Mouse (Mus musculus) mouse trophoblast stem cell (cell line): Measurements from ENCODE around the gene Bicral.

Source experiments
- in situ Hi-C, 2 experiments: fragments of 300-500 bp; cut with MseI, MboI; formaldehyde crosslinking; loops; 2 replicates in 1 of 2; 3 replicates in 1 of 2; pipeline ENCODE4 v1.15.1; 2025

Gene Bicral

GRCm38 (mm10) chr17:46857903-46858748 lies at the start of gene Bicral:
Gene Bicral, minus strand, starts transcription at chr17:46858482.
- in situ Hi-C loops, result no loop called here

- in situ Hi-C loops, result no loop called here
These were observed 45.7 kb upstream of the Bicral start for GRCm38 (mm10) chr17:46903876-46904490.

GRCm38 (mm10) chr17:46900941-46901340 lies 42.7 kb upstream of the Bicral start:
- in situ Hi-C loops, result no loop called here

GRCm38 (mm10) chr17:46897221-46897950 lies 39.1 kb upstream of the Bicral start:
- in situ Hi-C loops, result no loop called here

- in situ Hi-C loops, result no loop called here
These were observed 37.1 kb upstream of the Bicral start for GRCm38 (mm10) chr17:46895426-46895825.

GRCm38 (mm10) chr17:46890843-46891594 lies 32.7 kb upstream of the Bicral start:
- in situ Hi-C loops, result no loop called here

GRCm38 (mm10) chr17:46890116-46890815 lies 32.0 kb upstream of the Bicral start, which contains the start of gene Tbcc:
Gene Tbcc, plus strand, starts transcription at chr17:46890684.
- in situ Hi-C loops, result no loop called here

- in situ Hi-C loops, result loop anchor here in 1 of 2 experiments (5.0 kb wide), 1 partner anchor 102 kb away; no protein-coding TSS in a partner anchor
These were observed 31.3 kb upstream of the Bicral start for GRCm38 (mm10) chr17:46889450-46890084.

GRCm38 (mm10) chr17:46888511-46889212 lies 30.4 kb upstream of the Bicral start:
- in situ Hi-C loops, result loop anchor here in 1 of 2 experiments (5.0 kb wide), 1 partner anchor 101 kb away; no protein-coding TSS in a partner anchor

GRCm38 (mm10) chr17:46885910-46886643 lies 27.8 kb upstream of the Bicral start:
- in situ Hi-C loops, result loop anchor here in 1 of 2 experiments (5.0 kb wide), 1 partner anchor 99 kb away; no protein-coding TSS in a partner anchor

GRCm38 (mm10) chr17:46885218-46885909 lies 27.1 kb upstream of the Bicral start:
- in situ Hi-C loops, result loop anchor here in 1 of 2 experiments (5.0 kb wide), 1 partner anchor 98 kb away; no protein-coding TSS in a partner anchor

- in situ Hi-C loops, result loop anchor here in 1 of 2 experiments (5.0 kb wide), 1 partner anchor 97 kb away; no protein-coding TSS in a partner anchor
These were observed 26.5 kb upstream of the Bicral start for GRCm38 (mm10) chr17:46884766-46885165.

GRCm38 (mm10) chr17:46883107-46883506 lies 24.8 kb upstream of the Bicral start:
- in situ Hi-C loops, result no loop called here

GRCm38 (mm10) chr17:46881728-46882127 lies 23.4 kb upstream of the Bicral start:
- in situ Hi-C loops, result no loop called here

- in situ Hi-C loops, result no loop called here
These were observed 22.0 kb upstream of the Bicral start for GRCm38 (mm10) chr17:46880322-46880721.

GRCm38 (mm10) chr17:46879841-46880311 lies 21.6 kb upstream of the Bicral start:
- in situ Hi-C loops, result no loop called here

- in situ Hi-C loops, result no loop called here
These were observed 18.8 kb upstream of the Bicral start for GRCm38 (mm10) chr17:46877061-46877460.
